Mouse (Mus musculus) left cerebral cortex, adult 18-20 months (tissue): ENCODE results near the gene Wfdc2. TPM values are rescaled to one million over a fixed set of nuclear protein-coding genes. Genes with fewer than 3 reads are reported as not detected.
"Not testable (repeated sequence)": the region's sequence is repeated elsewhere in the genome, so short reads cannot be mapped to it uniquely, and the experiment has no call there.

Experiments used
- DNase-seq, 2 experiments: peaks; one replicate each; pipeline ENCODE4 v3.0.0; 2021 to 2022; ENCODE audit warnings: low spot score in 2 of 2, mixed read lengths in 1 of 2
- total RNA-seq, 2 experiments: library from RNA; stranded (reverse); gene quantifications; 2 replicates each; pipeline ENCODE4 v1.2.3; 2021

Wfdc2 gene
- total RNA-seq, 2 experiments from 2014 or later: 0.59 TPM; not detected in 1

DNA sequence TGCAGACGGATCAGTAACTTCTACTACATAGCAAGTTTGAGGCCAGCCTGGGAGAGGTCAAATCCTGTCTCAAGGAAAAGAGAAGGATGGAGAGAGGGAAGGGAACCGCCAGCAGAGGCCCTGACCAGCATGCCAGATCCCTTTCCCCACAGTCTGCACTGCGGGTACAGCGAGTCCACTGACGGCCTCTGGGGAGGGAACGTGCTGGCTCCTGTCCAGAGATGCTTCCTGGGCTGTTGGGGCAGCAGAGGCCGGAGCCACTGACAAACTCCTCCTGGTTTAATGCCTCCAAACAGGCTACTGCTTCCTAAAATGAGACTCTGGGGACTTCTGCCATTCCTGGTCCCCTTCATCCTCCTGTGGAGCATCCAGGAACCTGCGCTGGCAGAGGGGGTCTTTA, 51.3 kb downstream of the Wfdc2 start, which contains the start of the genes Wfdc6b and Wfdc8:
TSS of gene Wfdc6b (plus strand) at position 52 of the 400 bp plus-strand sequence.
TSS of gene Wfdc8 (minus strand) at position 156 of the 400 bp plus-strand sequence.
- not testable (repeated sequence) for DNase-seq

DNA sequence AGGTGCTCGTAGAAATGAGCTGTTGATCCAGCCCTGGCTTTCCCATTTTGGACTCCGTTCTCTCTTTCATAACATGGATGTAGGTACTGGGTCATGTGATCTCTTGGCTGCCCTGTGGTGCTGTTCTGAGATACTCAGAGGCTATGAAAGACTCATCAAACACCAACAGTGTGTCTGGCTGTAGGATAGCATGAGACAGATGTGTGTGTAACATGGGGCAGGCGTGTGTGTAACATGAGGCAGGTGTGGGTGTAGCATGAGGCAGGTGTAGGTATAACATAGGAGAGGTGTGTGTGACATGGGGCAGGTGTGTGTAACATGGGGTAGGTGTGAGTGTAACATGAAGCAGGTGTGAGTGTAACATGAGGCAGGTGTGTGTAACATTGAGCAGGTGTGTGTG, 53.2 kb downstream of the Wfdc2 start:
- DNase-seq: no peak

Other genes starting within 250 kb of the Wfdc2 start
- not detected for gene Svs6, start 245.7 kb upstream of the Wfdc2 start, total RNA-seq
- not detected for gene Svs5, start 229.7 kb upstream of the Wfdc2 start, total RNA-seq
- under 1 TPM in 1 of 2 experiments, not detected in 1; 0.82 TPM for gene Slpi, start 173.3 kb upstream of the Wfdc2 start, total RNA-seq
- under 1 TPM; 0.33 to 0.56 TPM for gene Rbpjl, start 159.3 kb upstream of the Wfdc2 start, total RNA-seq
- 1 to 10 TPM; 8.4 to 8.5 TPM for gene Matn4, start 157.3 kb upstream of the Wfdc2 start, total RNA-seq
- 10 to 100 TPM; 72.7 to 80.1 TPM for gene Sdc4, start 118.5 kb upstream of the Wfdc2 start, total RNA-seq
- gene Sys1, start 105.4 kb upstream of the Wfdc2 start, total RNA-seq: 10 to 100 TPM; 43.5 to 44.6 TPM
- gene Gm20458, start 101.4 kb upstream of the Wfdc2 start, total RNA-seq: 1 to 10 TPM; 2.0 to 6.4 TPM
- gene Trp53tg5, start 88.7 kb upstream of the Wfdc2 start, total RNA-seq: not detected
- 100 to 1,000 TPM; 108 to 126 TPM for gene Dbndd2, start 76.3 kb upstream of the Wfdc2 start, total RNA-seq
- gene Pigt, start 64.9 kb upstream of the Wfdc2 start, total RNA-seq: 10 to 100 TPM; 83.0 to 89.2 TPM
- gene Spint3, start 11.0 kb downstream of the Wfdc2 start, total RNA-seq: not detected
- not detected for gene Wfdc6a, start 23.0 kb downstream of the Wfdc2 start, total RNA-seq
- gene Eppin, start 31.2 kb downstream of the Wfdc2 start, total RNA-seq: not detected
- gene Wfdc6b, start 51.1 kb downstream of the Wfdc2 start, total RNA-seq: not detected
- not detected for gene Wfdc8, start 51.2 kb downstream of the Wfdc2 start, total RNA-seq
- not detected for gene Wfdc16, start 76.4 kb downstream of the Wfdc2 start, total RNA-seq
- gene Wfdc10, start 93.6 kb downstream of the Wfdc2 start, total RNA-seq: not detected
- not detected for gene Wfdc9, start 94.2 kb downstream of the Wfdc2 start, total RNA-seq
- gene Wfdc11, start 111.7 kb downstream of the Wfdc2 start, total RNA-seq: not detected
- not detected for gene Wfdc13, start 122.7 kb downstream of the Wfdc2 start, total RNA-seq
- not detected for gene Spint4, start 136.1 kb downstream of the Wfdc2 start, total RNA-seq
- not detected for gene Spint5, start 152.9 kb downstream of the Wfdc2 start, total RNA-seq
- gene Wfdc3, start 183.5 kb downstream of the Wfdc2 start, total RNA-seq: 1 to 10 TPM; 1.3 to 1.5 TPM
- gene Dnttip1, start 183.6 kb downstream of the Wfdc2 start, total RNA-seq: 10 to 100 TPM; 34.5 to 37.5 TPM
- gene Ube2c, start 207.5 kb downstream of the Wfdc2 start, total RNA-seq: not detected
- gene Tnnc2, start 217.6 kb downstream of the Wfdc2 start, total RNA-seq: 1 to 10 TPM; 1.7 TPM
- 10 to 100 TPM; 52.9 to 57.0 TPM for gene Snx21, start 223.4 kb downstream of the Wfdc2 start, total RNA-seq
- 10 to 100 TPM; 25.5 to 26.1 TPM for gene Acot8, start 242.5 kb downstream of the Wfdc2 start, total RNA-seq
- 10 to 100 TPM; 10.1 to 10.2 TPM for gene Zswim3, start 242.7 kb downstream of the Wfdc2 start, total RNA-seq